Mouse (Mus musculus) right cerebral cortex, adult 18-20 months (tissue): ENCODE measurements at regions not wholly inside any gene's neighbourhood (a gene's known extent, or its start where the extent isn't known, plus 50 kb on each side); places are given as distances from the start of the nearest gene placed in this dataset.

Experiments used
- DNase-seq: peaks from one replicate; pipeline ENCODE4 v3.0.0; 2022; ENCODE audit warnings: mixed read lengths

GRCm38 (mm10) chr1:117243599-117243998 is 440.8 kb downstream of the Gm19965 start:
- peak; percentile 1 for DNase-seq

GRCm38 (mm10) chr1:117248342-117248741 is 445.6 kb downstream of the Gm19965 start:
- DNase-seq = peak; percentile 18

- DNase-seq = no peak
Observed at GRCm38 (mm10) chr1:117290746-117291145, 406.2 kb upstream of the Gm28363 start.

- peak; percentile 8 for DNase-seq
Observed at GRCm38 (mm10) chr1:117299232-117299631, 397.7 kb upstream of the Gm28363 start.
